Mouse (Mus musculus): ENCODE measurements around the gene Foxk1. TPM values are rescaled to one million over a fixed set of nuclear protein-coding genes. Genes with fewer than 3 reads are reported as not detected.

Foxk1 gene
- 3.6 and 5.6 TPM in 2 replicates for polyA plus RNA-seq (2014; fragmentation: Nextera tagmentation; extraction: Ambion mirVana)

GRCm38 (mm10) chr5:142400981-142401640 is at the start of gene Foxk1:
Gene Foxk1, plus strand, starts transcription at chr5:142401497.
- ATAC-seq (replicated peaks; ENCODE audit: low FRiP score, low TSS enrichment, low read depth) (peak; percentile 90), DNase-seq (ENCODE audit: low spot score) (peak; percentile 97)
- Histone ChIP-seq H3K4me1 (replicated peaks; ENCODE audit: control insufficient read depth, insufficient read depth, low read length) (peaks cover 22% of the 10 kb centered on the region), H3K4me3 (ENCODE audit: low read depth, low read length) (peak within 1 kb of the TSS; percentile 96), H3K27ac (ENCODE audit: low read depth) (peak within 1 kb of the TSS; percentile 52), H3K9ac (ENCODE audit: low read length) (peak within 1 kb of the TSS; percentile 89), H3K9me3 (ENCODE audit: control insufficient read depth, low read length) (no peaks in the 10 kb centered on the region), H3K27me3 (replicated peaks; ENCODE audit: control insufficient read depth, insufficient read depth, low read length) (no peaks in the 10 kb centered on the region), H3K36me3 (ENCODE audit: control insufficient read depth, insufficient read depth, low read length) (peaks cover 10% of the 10 kb centered on the region; the same call in 1 of the 2 replicates), H3K4me2 (ENCODE audit: low read length) (peak within 1 kb of the TSS; percentile 79)
- whole genome bisulfite sequencing, result under 1% methylated on average over 46 of the region's 60 CpGs

- Histone ChIP-seq H3K27me3 (replicated peaks; ENCODE audit: control insufficient read depth, insufficient read depth, low read length) (no peaks in the 10 kb centered on the region), H3K4me2 (ENCODE audit: low read length) (no peak overlapping the region), H3K4me3 (ENCODE audit: low read depth, low read length) (no peak overlapping the region), H3K27ac (ENCODE audit: low read depth) (no peak overlapping the region), H3K4me1 (replicated peaks; ENCODE audit: control insufficient read depth, insufficient read depth, low read length) (no peaks in the 10 kb centered on the region), H3K36me3 (ENCODE audit: control insufficient read depth, insufficient read depth, low read length) (no peaks in the 10 kb centered on the region), H3K9me3 (ENCODE audit: control insufficient read depth, low read length) (no peaks in the 10 kb centered on the region), H3K9ac (ENCODE audit: low read length) (no peak overlapping the region)
- WGBS, result 92% methylated on average over 5 of the region's 5 CpGs
- DNase-seq (ENCODE audit: low spot score) (no peak), ATAC-seq (replicated peaks; ENCODE audit: low FRiP score, low TSS enrichment, low read depth) (no peak)
These were observed 48.9 kb upstream of the Foxk1 start for GRCm38 (mm10) chr5:142352336-142352892.

DNA sequence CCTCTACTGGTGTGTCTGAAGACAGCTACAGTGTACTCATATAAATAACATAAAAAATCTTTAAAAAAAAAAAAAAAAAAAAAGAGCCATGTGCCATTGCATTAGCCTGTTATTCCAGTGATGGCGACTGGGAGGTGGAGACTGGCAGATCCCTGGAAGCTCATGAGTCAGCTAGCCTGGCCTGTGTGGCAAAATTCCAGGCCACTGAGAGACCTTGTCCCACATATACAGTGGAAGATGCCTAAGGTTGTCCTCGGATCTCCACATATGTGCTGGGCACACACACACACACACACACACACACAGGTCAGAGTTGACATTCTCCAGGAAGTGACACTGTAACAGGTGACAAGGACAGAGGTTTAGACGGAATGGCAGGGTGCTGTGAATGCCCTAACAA is 46.2 kb upstream of the Foxk1 start:
- no peaks in the 10 kb centered on the region for H3K4me1 ChIP-seq (replicated peaks; ENCODE audit: control insufficient read depth, insufficient read depth, low read length)
- no peaks in the 10 kb centered on the region for H3K9me3 ChIP-seq (ENCODE audit: control insufficient read depth, low read length)
- ATAC-seq (replicated peaks; ENCODE audit: low FRiP score, low TSS enrichment, low read depth) (no peak), DNase-seq (ENCODE audit: low spot score) (no peak)
- no peaks in the 10 kb centered on the region for H3K36me3 ChIP-seq (ENCODE audit: control insufficient read depth, insufficient read depth, low read length)
- H3K4me2 ChIP-seq (ENCODE audit: low read length), result no peak overlapping the region
- no peak overlapping the region for H3K4me3 ChIP-seq (ENCODE audit: low read depth, low read length)
- no peak overlapping the region for H3K9ac ChIP-seq (ENCODE audit: low read length)
- no peaks in the 10 kb centered on the region for H3K27me3 ChIP-seq (replicated peaks; ENCODE audit: control insufficient read depth, insufficient read depth, low read length)
- H3K27ac ChIP-seq (ENCODE audit: low read depth), result no peak overlapping the region
- 85% methylated on average over 3 of the region's 3 CpGs for WGBS

DNA sequence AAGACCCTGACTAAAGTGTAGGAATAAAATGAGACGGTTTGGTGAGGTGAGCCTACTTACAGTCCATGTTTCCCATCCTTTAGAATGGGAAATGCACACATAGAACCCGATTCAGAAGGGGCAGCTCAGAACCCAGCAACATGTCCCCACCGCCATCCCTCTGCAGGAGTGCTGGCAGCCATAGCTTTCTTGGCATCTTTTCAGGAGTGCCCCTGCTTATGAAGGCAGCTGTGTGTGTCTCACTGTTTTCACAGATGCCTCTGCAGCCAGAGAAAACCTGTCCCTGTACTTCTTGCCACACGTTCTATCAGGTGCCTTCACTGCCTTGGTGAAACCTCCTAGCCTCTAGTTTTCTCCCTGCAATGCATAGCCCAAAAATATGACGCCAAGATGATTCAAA is 40.1 kb upstream of the Foxk1 start:
- WGBS, result 67% methylated on average over 5 of the region's 5 CpGs
- no peak for DNase-seq (ENCODE audit: low spot score)
- no peak overlapping the region for H3K27ac ChIP-seq (ENCODE audit: low read depth)
- H3K27me3 ChIP-seq (replicated peaks; ENCODE audit: control insufficient read depth, insufficient read depth, low read length), result no peaks in the 10 kb centered on the region
- H3K36me3 ChIP-seq (ENCODE audit: control insufficient read depth, insufficient read depth, low read length), result no peaks in the 10 kb centered on the region
- no peaks in the 10 kb centered on the region for H3K4me1 ChIP-seq (replicated peaks; ENCODE audit: control insufficient read depth, insufficient read depth, low read length)
- no peak overlapping the region for H3K4me3 ChIP-seq (ENCODE audit: low read depth, low read length)
- no peak for ATAC-seq (replicated peaks; ENCODE audit: low FRiP score, low TSS enrichment, low read depth)
- H3K9me3 ChIP-seq (ENCODE audit: control insufficient read depth, low read length), result no peaks in the 10 kb centered on the region
- no peak overlapping the region for H3K9ac ChIP-seq (ENCODE audit: low read length)
- no peak overlapping the region for H3K4me2 ChIP-seq (ENCODE audit: low read length)

GRCm38 (mm10) chr5:142362894-142363293 is 38.4 kb upstream of the Foxk1 start:
- ATAC-seq (replicated peaks; ENCODE audit: low FRiP score, low TSS enrichment, low read depth) (no peak), DNase-seq (ENCODE audit: low spot score) (no peak)
- H3K4me3 ChIP-seq (ENCODE audit: low read depth, low read length), result no peak overlapping the region
- WGBS, result 76% methylated on average over 3 of the region's 3 CpGs
- peaks cover 6% of the 10 kb centered on the region for H3K4me1 ChIP-seq (replicated peaks; ENCODE audit: control insufficient read depth, insufficient read depth, low read length)
- H3K9ac ChIP-seq (ENCODE audit: low read length), result no peak overlapping the region
- no peaks in the 10 kb centered on the region for H3K9me3 ChIP-seq (ENCODE audit: control insufficient read depth, low read length)
- no peaks in the 10 kb centered on the region for H3K27me3 ChIP-seq (replicated peaks; ENCODE audit: control insufficient read depth, insufficient read depth, low read length)
- no peak overlapping the region for H3K27ac ChIP-seq (ENCODE audit: low read depth)
- H3K4me2 ChIP-seq (ENCODE audit: low read length), result no peak overlapping the region
- no peaks in the 10 kb centered on the region for H3K36me3 ChIP-seq (ENCODE audit: control insufficient read depth, insufficient read depth, low read length)

GRCm38 (mm10) chr5:142364095-142364494 is 37.2 kb upstream of the Foxk1 start:
- DNase-seq (ENCODE audit: low spot score), result no peak
- Histone ChIP-seq H3K9me3 (ENCODE audit: control insufficient read depth, low read length) (no peaks in the 10 kb centered on the region), H3K27ac (ENCODE audit: low read depth) (no peak overlapping the region), H3K4me3 (ENCODE audit: low read depth, low read length) (no peak overlapping the region), H3K4me1 (replicated peaks; ENCODE audit: control insufficient read depth, insufficient read depth, low read length) (peaks cover 6% of the 10 kb centered on the region), H3K27me3 (replicated peaks; ENCODE audit: control insufficient read depth, insufficient read depth, low read length) (no peaks in the 10 kb centered on the region), H3K36me3 (ENCODE audit: control insufficient read depth, insufficient read depth, low read length) (no peaks in the 10 kb centered on the region), H3K9ac (ENCODE audit: low read length) (no peak overlapping the region), H3K4me2 (ENCODE audit: low read length) (no peak overlapping the region)
- WGBS, result 67% methylated on average over 5 of the region's 5 CpGs
- ATAC-seq (replicated peaks; ENCODE audit: low FRiP score, low TSS enrichment, low read depth), result no peak

GRCm38 (mm10) chr5:142367085-142368081 is 33.9 kb upstream of the Foxk1 start:
- DNase-seq (ENCODE audit: low spot score) (peak; percentile 100), ATAC-seq (replicated peaks; ENCODE audit: low FRiP score, low TSS enrichment, low read depth) (peak; percentile 95)
- WGBS, result under 1% methylated on average over 82 of the region's 83 CpGs

DNA sequence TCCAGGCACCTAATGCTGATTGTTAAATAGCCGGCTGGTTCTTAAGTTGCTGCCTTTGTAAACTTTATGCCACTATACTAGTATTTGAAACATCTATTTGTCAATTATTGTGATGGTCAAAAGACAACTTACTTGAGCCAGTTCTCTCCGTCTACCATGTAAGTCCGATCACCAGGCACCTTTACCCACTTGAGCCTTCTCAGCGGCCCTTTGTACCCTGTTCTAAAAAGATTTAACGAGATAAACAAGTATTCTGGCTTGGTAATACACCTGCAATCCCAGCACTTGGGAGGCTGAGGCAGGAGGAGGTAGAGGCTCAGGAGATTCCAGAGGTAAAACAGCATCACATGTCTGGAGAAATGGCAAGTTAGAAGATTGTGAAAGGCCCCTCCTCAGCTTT is 33.2 kb upstream of the Foxk1 start:
- peak overlapping the region; percentile 59 for H3K4me3 ChIP-seq (ENCODE audit: low read depth, low read length)
- 58% methylated on average over 5 of the region's 5 CpGs for WGBS
- H3K27ac ChIP-seq (ENCODE audit: low read depth), result peak overlapping the region; percentile 52
- H3K9ac ChIP-seq (ENCODE audit: low read length), result peak overlapping the region; percentile 56
- H3K4me2 ChIP-seq (ENCODE audit: low read length), result peak overlapping the region; percentile 92
- peaks cover 20% of the 10 kb centered on the region for H3K4me1 ChIP-seq (replicated peaks; ENCODE audit: control insufficient read depth, insufficient read depth, low read length)
- H3K9me3 ChIP-seq (ENCODE audit: control insufficient read depth, low read length), result no peaks in the 10 kb centered on the region
- H3K36me3 ChIP-seq (ENCODE audit: control insufficient read depth, insufficient read depth, low read length), result no peaks in the 10 kb centered on the region
- no peaks in the 10 kb centered on the region for H3K27me3 ChIP-seq (replicated peaks; ENCODE audit: control insufficient read depth, insufficient read depth, low read length)
- DNase-seq (ENCODE audit: low spot score) (no peak), ATAC-seq (replicated peaks; ENCODE audit: low FRiP score, low TSS enrichment, low read depth) (no peak)

More at GRCm38 (mm10) chr5:142367085-142368081, 33.9 kb upstream of the Foxk1 start:
- Histone ChIP-seq H3K4me3 (ENCODE audit: low read depth, low read length) (peak overlapping the region; percentile 59), H3K27ac (ENCODE audit: low read depth) (peak overlapping the region; percentile 52), H3K4me1 (replicated peaks; ENCODE audit: control insufficient read depth, insufficient read depth, low read length) (peaks cover 20% of the 10 kb centered on the region), H3K9me3 (ENCODE audit: control insufficient read depth, low read length) (no peaks in the 10 kb centered on the region), H3K36me3 (ENCODE audit: control insufficient read depth, insufficient read depth, low read length) (no peaks in the 10 kb centered on the region), H3K27me3 (replicated peaks; ENCODE audit: control insufficient read depth, insufficient read depth, low read length) (no peaks in the 10 kb centered on the region), H3K9ac (ENCODE audit: low read length) (peak overlapping the region; percentile 56), H3K4me2 (ENCODE audit: low read length) (peak overlapping the region; percentile 92)
